Mouse (Mus musculus): ENCODE results near the gene Tpm4. TPM values are rescaled to one million over a fixed set of nuclear protein-coding genes. Genes with fewer than 3 reads are reported as not detected.
"Not testable (repeated sequence)": the region's sequence is repeated elsewhere in the genome, so short reads cannot be mapped to it uniquely, and the experiment has no call there.

Gene Tpm4
- polyA plus RNA-seq, 1 experiment from 2014 or later, result 604 TPM

DNA sequence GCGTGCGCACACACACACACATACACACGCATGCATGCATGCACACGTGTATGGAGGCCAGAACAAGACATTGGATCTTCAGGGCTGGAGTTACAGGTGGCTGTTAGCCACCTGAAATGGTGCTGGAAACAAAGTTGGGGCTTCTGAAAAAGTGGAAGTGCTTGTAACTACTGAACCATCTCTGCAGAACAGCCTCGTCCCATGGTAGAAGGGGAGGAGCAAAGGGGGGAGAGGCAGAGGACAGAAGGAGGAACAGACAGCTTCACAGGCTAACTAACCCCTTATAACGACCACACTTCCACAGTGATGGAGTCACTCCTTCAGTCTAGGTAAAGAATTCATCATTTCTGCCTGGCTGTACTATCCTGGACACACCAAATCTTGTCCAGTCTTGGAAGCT, 23.9 kb upstream of the Tpm4 start:
- ATAC-seq (replicated peaks; ENCODE audit: low FRiP score, low read depth), result no peak
- Histone ChIP-seq H3K27me3 (ENCODE audit: insufficient read depth, low read length) (no peaks in the 10 kb centered on the region), H3K4me2 (ENCODE audit: low read length) (no peak overlapping the region), H3K36me3 (ENCODE audit: insufficient read depth, low read length) (no peaks in the 10 kb centered on the region), H3K9ac (ENCODE audit: low read depth, low read length) (no peak overlapping the region), H3K4me1 (replicated peaks; ENCODE audit: insufficient read depth, low read length) (no peaks in the 10 kb centered on the region), H3K4me3 (replicated peaks; ENCODE audit: low read depth, low read length) (no peak overlapping the region), H3K9me3 (replicated peaks; ENCODE audit: low read length) (no peaks in the 10 kb centered on the region), H3K27ac (no peak overlapping the region)
- WGBS, result 71% methylated on average over 6 of the region's 6 CpGs
- no peak for DNase-seq (ENCODE audit: low spot score)
- TF ChIP-seq CTCF (IDR thresholded peaks at IDR 0.05; ENCODE audit: low read depth), result no peak

GRCm38 (mm10) chr8:72112486-72112885, 22.3 kb upstream of the Tpm4 start:
- no peak overlapping the region for H3K27ac ChIP-seq
- H3K4me1 ChIP-seq (replicated peaks; ENCODE audit: insufficient read depth, low read length), result no peaks in the 10 kb centered on the region
- no peaks in the 10 kb centered on the region for H3K9me3 ChIP-seq (replicated peaks; ENCODE audit: low read length)
- 69% methylated on average over 3 of the region's 3 CpGs for WGBS
- DNase-seq (ENCODE audit: low spot score), result no peak
- ATAC-seq (replicated peaks; ENCODE audit: low FRiP score, low read depth), result no peak
- H3K4me2 ChIP-seq (ENCODE audit: low read length), result no peak overlapping the region
- no peak overlapping the region for H3K9ac ChIP-seq (ENCODE audit: low read depth, low read length)
- TF ChIP-seq CTCF (IDR thresholded peaks at IDR 0.05; ENCODE audit: low read depth), result peak; percentile 7; the same call in 1 of the 2 replicates
- H3K36me3 ChIP-seq (ENCODE audit: insufficient read depth, low read length), result no peaks in the 10 kb centered on the region
- no peaks in the 10 kb centered on the region for H3K27me3 ChIP-seq (ENCODE audit: insufficient read depth, low read length)
- H3K4me3 ChIP-seq (replicated peaks; ENCODE audit: low read depth, low read length), result no peak overlapping the region

- Histone ChIP-seq H3K9ac (ENCODE audit: low read depth, low read length) (no peak overlapping the region), H3K9me3 (replicated peaks; ENCODE audit: low read length) (no peaks in the 10 kb centered on the region), H3K4me3 (replicated peaks; ENCODE audit: low read depth, low read length) (no peak overlapping the region), H3K36me3 (ENCODE audit: insufficient read depth, low read length) (no peaks in the 10 kb centered on the region), H3K4me2 (ENCODE audit: low read length) (no peak overlapping the region), H3K27ac (no peak overlapping the region), H3K27me3 (ENCODE audit: insufficient read depth, low read length) (no peaks in the 10 kb centered on the region), H3K4me1 (replicated peaks; ENCODE audit: insufficient read depth, low read length) (no peaks in the 10 kb centered on the region)
- no peak for DNase-seq (ENCODE audit: low spot score)
- TF ChIP-seq CTCF (IDR thresholded peaks at IDR 0.05; ENCODE audit: low read depth), result no peak
- ATAC-seq (replicated peaks; ENCODE audit: low FRiP score, low read depth), result no peak
- WGBS, result 85% methylated on average over 2 of the region's 2 CpGs
These were observed 19.6 kb upstream of the Tpm4 start for GRCm38 (mm10) chr8:72115202-72115601.

DNA sequence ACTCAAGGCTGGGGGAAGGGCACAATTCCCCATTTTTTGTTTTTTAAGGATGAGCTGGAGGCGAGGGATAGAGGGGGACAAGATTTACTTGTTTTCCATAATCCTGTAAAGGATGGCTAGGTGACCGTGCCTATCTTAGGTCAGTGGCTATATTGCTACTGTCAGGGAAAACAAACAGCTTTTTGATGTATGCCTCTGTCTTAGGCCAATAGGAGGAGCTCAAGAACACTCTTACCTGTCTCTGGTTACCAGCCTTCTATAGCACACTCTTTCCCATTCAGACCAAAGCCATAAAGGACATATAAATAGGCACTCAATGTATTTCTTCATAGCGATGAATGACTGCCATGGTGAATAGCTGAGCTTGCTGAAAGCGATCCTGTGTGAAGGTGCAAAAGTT, 16.2 kb upstream of the Tpm4 start:
- WGBS, result 50% methylated on average over 4 of the region's 4 CpGs
- no peaks in the 10 kb centered on the region for H3K4me1 ChIP-seq (replicated peaks; ENCODE audit: insufficient read depth, low read length)
- no peak overlapping the region for H3K4me2 ChIP-seq (ENCODE audit: low read length)
- no peaks in the 10 kb centered on the region for H3K36me3 ChIP-seq (ENCODE audit: insufficient read depth, low read length)
- no peaks in the 10 kb centered on the region for H3K9me3 ChIP-seq (replicated peaks; ENCODE audit: low read length)
- no peak overlapping the region for H3K27ac ChIP-seq
- no peak overlapping the region for H3K9ac ChIP-seq (ENCODE audit: low read depth, low read length)
- no peaks in the 10 kb centered on the region for H3K27me3 ChIP-seq (ENCODE audit: insufficient read depth, low read length)
- DNase-seq (ENCODE audit: low spot score), result no peak
- 0 out of 2 replicates have a peak, but pooled peaks have one; percentile 26 for TF ChIP-seq CTCF (IDR thresholded peaks at IDR 0.05; ENCODE audit: low read depth)
- H3K4me3 ChIP-seq (replicated peaks; ENCODE audit: low read depth, low read length), result no peak overlapping the region
- no peak for ATAC-seq (replicated peaks; ENCODE audit: low FRiP score, low read depth)

DNA sequence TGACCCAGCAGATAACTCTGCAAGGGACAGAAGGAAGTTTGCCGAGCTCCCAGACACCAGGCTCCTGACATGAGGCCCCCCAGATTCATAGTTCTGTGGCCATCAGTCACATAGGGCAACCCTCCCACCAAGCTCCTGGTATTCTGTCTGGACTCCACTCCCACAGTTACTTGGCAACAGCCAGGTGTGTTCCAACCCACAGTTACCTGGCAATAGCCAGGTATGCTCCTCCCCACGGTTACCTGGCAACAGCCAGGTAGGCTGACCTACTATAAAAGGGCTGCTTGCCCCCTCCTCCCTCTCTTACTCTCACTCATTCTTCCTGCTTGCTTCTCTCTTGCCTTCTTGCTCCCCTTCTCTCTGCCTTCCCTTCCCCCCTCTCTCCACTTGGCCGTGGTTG, 13.3 kb upstream of the Tpm4 start:
- not testable (repeated sequence) for H3K4me3 ChIP-seq (replicated peaks; ENCODE audit: low read depth, low read length); H3K9ac ChIP-seq (ENCODE audit: low read depth, low read length); H3K27me3 ChIP-seq (ENCODE audit: insufficient read depth, low read length); H3K4me2 ChIP-seq (ENCODE audit: low read length); H3K36me3 ChIP-seq (ENCODE audit: insufficient read depth, low read length); H3K9me3 ChIP-seq (replicated peaks; ENCODE audit: low read length); DNase-seq (ENCODE audit: low spot score); H3K4me1 ChIP-seq (replicated peaks; ENCODE audit: insufficient read depth, low read length); H3K27ac ChIP-seq; ATAC-seq (replicated peaks; ENCODE audit: low FRiP score, low read depth)
- 58% methylated on average over 3 of the region's 3 CpGs for WGBS

- H3K27me3 ChIP-seq (ENCODE audit: insufficient read depth, low read length), result no peaks in the 10 kb centered on the region
- H3K4me1 ChIP-seq (replicated peaks; ENCODE audit: insufficient read depth, low read length), result no peaks in the 10 kb centered on the region
- no peaks in the 10 kb centered on the region for H3K9me3 ChIP-seq (replicated peaks; ENCODE audit: low read length)
- no peak overlapping the region for H3K9ac ChIP-seq (ENCODE audit: low read depth, low read length)
- no peaks in the 10 kb centered on the region for H3K36me3 ChIP-seq (ENCODE audit: insufficient read depth, low read length)
- no peak overlapping the region for H3K4me3 ChIP-seq (replicated peaks; ENCODE audit: low read depth, low read length)
- H3K4me2 ChIP-seq (ENCODE audit: low read length), result no peak overlapping the region
- DNase-seq (ENCODE audit: low spot score), result no peak
- 62% methylated on average over 1 of the region's 1 CpGs for WGBS
- TF ChIP-seq CTCF (IDR thresholded peaks at IDR 0.05; ENCODE audit: low read depth), result no peak
- ATAC-seq (replicated peaks; ENCODE audit: low FRiP score, low read depth), result no peak
- H3K27ac ChIP-seq, result no peak overlapping the region
These were observed 12.8 kb upstream of the Tpm4 start for GRCm38 (mm10) chr8:72121997-72122396.

- Histone ChIP-seq H3K9ac (ENCODE audit: low read depth, low read length) (no peak overlapping the region), H3K4me3 (replicated peaks; ENCODE audit: low read depth, low read length) (no peak overlapping the region), H3K4me1 (replicated peaks; ENCODE audit: insufficient read depth, low read length) (no peaks in the 10 kb centered on the region), H3K9me3 (replicated peaks; ENCODE audit: low read length) (no peaks in the 10 kb centered on the region), H3K36me3 (ENCODE audit: insufficient read depth, low read length) (no peaks in the 10 kb centered on the region), H3K4me2 (ENCODE audit: low read length) (no peak overlapping the region), H3K27ac (no peak overlapping the region), H3K27me3 (ENCODE audit: insufficient read depth, low read length) (no peaks in the 10 kb centered on the region)
- 80% methylated on average over 1 of the region's 1 CpGs for WGBS
- DNase-seq (ENCODE audit: low spot score) (no peak), ATAC-seq (replicated peaks; ENCODE audit: low FRiP score, low read depth) (no peak)
- no peak for TF ChIP-seq CTCF (IDR thresholded peaks at IDR 0.05; ENCODE audit: low read depth)
These were observed 6.9 kb upstream of the Tpm4 start for GRCm38 (mm10) chr8:72127834-72128233.
